Mouse (Mus musculus): Measurements from ENCODE around the gene Pdk4.

GRCm38 (mm10) chr6:5502810-5503209 lies 6.7 kb upstream of the Pdk4 start:
- TF ChIP-seq CTCF (IDR thresholded peaks at IDR 0.05; ENCODE audit: low read depth), result no peak
- TF ChIP-seq EP300 (IDR thresholded peaks at IDR 0.05; ENCODE audit: low read depth), result no peak

Measured in liver, postnatal 0 days (tissue).